Mouse (Mus musculus): ENCODE results near the gene Acadvl.
"Not testable (repeated sequence)": the region's sequence is repeated elsewhere in the genome, so short reads cannot be mapped to it uniquely, and the experiment has no call there.

Acadvl gene

GRCm38 (mm10) chr11:70027397-70027796 lies 12.2 kb upstream of the Acadvl start:
- in situ Hi-C loops (cut with MboI, MseI), result no loop called here

DNA sequence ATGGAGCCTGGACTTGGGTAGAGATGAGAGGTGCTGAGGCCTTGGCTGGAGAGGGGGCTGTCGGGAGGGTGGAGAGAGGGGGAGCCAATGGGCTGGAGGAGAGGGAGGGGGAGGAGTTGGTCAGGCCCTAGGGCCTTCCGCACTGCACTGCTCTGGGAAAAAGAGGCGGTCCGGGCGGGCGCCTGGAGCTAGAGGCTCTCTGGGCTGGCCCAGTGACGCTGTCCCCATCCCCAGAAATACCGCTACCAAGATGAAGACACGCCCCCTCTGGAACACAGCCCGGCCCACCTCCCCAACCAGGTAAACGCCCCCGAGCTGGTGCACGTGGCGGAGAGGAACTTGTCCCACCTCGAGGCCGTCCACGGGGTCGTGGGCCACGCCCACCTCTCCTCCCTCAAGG lies 11.5 kb upstream of the Acadvl start:
- in situ Hi-C loops (cut with MboI, MseI), result no loop called here

- in situ Hi-C loops (cut with MboI, MseI), result loop anchor here (5.0 kb wide), 1 partner anchor 612 kb away; the partner anchor contains the start of gene Kdm6b
These were observed 8.9 kb upstream of the Acadvl start for GRCm38 (mm10) chr11:70024151-70024514.

GRCm38 (mm10) chr11:70023481-70024150 lies 8.4 kb upstream of the Acadvl start:
- in situ Hi-C loops (cut with MboI, MseI), result loop anchor here (5.0 kb wide), 1 partner anchor 611 kb away; the partner anchor contains the start of gene Kdm6b

- in situ Hi-C loops (cut with MboI, MseI), result loop anchor here (5.0 kb wide), 1 partner anchor 609 kb away; the partner anchor contains the start of gene Kdm6b
These were observed 6.3 kb upstream of the Acadvl start for GRCm38 (mm10) chr11:70021264-70022132.

- in situ Hi-C loops (cut with MboI, MseI), result loop anchor here (5.0 kb wide), 1 partner anchor 608 kb away; the partner anchor contains the start of gene Kdm6b
These were observed 5.6 kb upstream of the Acadvl start for GRCm38 (mm10) chr11:70020731-70021263.

- in situ Hi-C loops (cut with MboI, MseI), result loop anchor here (5.0 kb wide), 1 partner anchor 608 kb away; the partner anchor contains the start of gene Kdm6b
These were observed 4.9 kb upstream of the Acadvl start for GRCm38 (mm10) chr11:70020022-70020631.

DNA sequence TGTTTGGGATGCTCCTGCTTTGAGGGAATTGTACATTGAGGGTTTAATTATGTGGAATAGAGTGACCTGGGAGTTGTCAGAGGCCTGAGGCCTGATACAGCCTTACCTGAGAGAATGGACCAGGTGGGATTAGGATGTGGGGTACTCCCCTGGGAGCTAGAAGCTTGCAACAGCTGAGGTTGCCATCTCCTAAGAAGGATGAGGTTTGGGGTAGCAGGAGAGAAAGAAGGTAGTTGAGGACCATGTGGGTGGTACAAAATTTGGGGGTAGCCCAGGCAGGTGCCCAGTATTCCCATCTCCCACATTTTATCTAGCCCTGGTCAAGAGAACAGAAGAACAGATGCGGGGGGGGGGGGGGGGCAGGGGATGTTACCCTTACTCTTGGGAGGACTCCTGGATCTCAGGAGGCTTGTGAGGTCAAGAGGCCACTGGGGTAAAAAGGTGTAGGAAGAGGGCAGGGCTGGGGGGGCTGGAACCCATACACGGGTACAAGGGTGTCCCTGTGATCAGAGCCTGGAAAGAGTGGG lies 4.3 kb upstream of the Acadvl start:
- in situ Hi-C loops (cut with MboI, MseI), result loop anchor here (5.0 kb wide), 1 partner anchor 607 kb away; the partner anchor contains the start of gene Kdm6b

GRCm38 (mm10) chr11:70018131-70018990 lies 3.1 kb upstream of the Acadvl start:
- in situ Hi-C loops (cut with MboI, MseI), result no loop called here

DNA sequence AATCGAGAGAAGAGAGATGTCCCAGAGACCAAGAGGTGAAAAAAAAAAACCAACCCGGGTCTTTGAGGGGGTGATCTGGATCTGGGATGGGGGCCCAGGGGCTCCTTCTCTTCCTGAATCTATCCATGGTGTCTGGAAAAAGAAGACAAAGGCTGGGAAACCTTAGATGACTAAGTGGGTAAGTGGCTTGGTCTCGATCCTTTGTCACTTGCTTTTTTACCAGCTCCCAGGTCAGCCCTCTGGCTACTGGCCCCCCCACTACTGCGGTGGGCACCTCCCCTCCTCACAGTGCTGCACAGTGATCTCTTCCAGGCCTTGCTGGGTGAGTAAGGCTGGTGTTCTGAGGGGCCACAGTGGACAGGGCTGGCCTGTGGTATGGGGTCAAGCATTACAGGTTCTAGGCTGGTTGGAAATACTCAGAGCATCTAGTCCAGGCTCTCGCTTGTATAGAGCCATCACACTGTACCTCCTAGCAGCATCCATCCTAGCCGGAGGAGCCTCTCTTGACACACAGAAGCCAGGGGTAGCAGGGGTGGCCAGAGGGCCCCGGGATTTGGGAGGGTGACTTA lies 2.1 kb upstream of the Acadvl start:
- in situ Hi-C loops (cut with MboI, MseI), result no loop called here

DNA sequence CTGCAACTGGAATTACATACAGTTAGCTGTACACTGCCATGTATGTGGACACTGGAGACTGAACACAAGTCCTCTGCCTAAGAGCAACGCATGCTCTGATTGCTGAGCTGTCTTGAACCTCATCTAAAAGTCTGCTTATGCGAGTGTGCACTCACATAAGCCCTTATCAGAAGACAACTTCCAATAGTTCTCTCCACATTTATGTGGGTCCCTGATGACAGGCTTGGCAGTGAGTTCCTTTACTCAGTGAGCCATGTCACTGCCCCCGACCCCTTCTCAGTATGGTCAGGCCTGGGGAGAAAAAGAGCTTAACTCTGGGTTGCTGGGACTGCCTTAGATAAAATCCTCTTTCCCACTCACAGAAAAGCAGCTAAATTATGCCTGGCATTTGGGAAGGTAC lies 1.5 kb upstream of the Acadvl start, which contains the start of gene Dlg4:
Dlg4 (plus strand) TSS at position 274 of the 400 bp plus-strand sequence.
- in situ Hi-C loops (cut with MboI, MseI), result no loop called here

- in situ Hi-C loops (cut with MboI, MseI), result not testable (repeated sequence)
These were observed 966 bp upstream of the Acadvl start for GRCm38 (mm10) chr11:70016177-70016576.

GRCm38 (mm10) chr11:70015677-70016076 lies 466 bp upstream of the Acadvl start:
- in situ Hi-C loops (cut with MboI, MseI), result no loop called here

GRCm38 (mm10) chr11:70014051-70014450 lies 1.2 kb downstream of the Acadvl start:
- in situ Hi-C loops (cut with MboI, MseI), result no loop called here

DNA sequence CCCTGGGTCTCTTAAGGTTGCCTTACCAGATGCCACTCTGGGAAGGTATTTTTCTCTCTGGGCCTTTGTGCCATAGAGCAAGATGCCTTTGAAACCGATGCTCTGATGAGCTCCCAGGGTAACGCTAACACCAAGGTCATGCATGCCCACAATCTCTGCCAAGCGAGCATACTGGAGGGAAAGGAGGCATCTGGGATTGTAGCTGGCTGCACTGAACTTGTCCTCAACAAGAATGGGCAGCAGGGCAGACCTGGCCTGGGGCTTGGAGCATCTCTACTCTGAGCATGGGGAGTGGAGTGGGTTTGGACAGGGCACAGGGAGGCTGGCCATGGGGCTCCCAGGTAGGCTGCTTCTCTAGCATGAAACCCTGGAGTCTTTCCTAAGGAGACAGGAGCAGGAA lies 1.8 kb downstream of the Acadvl start:
- in situ Hi-C loops (cut with MboI, MseI), result no loop called here

- in situ Hi-C loops (cut with MboI, MseI), result no loop called here
These were observed 2.3 kb downstream of the Acadvl start for GRCm38 (mm10) chr11:70012931-70013330.

DNA sequence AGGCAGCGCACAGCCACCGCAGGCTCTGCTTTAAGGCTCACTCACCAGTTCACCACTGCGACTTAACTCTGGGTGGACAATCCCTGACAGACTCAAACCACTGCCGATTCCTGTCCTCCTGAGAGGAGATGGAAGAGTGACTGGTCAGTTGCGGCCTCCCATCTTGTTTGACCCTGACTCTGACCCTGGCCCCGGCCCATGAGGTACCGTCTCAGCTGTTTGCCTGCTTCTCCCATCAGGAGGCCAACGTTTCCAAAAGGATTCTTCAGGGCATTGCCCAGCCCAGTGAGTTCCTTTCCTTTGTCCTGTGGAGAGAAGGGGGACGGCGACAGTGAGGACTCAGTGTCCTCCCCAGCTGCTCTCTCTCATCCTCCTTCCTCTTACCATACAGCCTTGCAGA lies 4.2 kb downstream of the Acadvl start:
- in situ Hi-C loops (cut with MboI, MseI), result no loop called here

DNA sequence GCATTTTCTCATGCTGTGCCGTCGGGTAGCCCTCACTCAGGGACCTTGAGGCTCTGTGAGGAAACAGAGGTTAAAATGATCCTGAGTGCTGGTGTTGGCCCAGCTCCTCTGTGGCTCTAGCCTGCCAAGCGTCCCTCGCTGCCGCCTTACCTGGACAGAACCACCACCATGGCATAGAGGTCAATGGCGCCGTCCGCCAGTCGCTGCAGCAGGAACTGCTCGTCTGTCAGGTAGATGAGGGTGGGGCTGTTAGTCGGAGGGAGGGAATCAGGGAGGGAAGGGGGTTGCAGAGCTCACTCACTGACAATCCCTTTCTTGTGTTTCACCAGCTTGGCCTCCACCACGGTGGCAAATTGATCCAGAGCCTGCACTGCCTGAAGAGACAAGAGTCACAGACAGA lies 4.7 kb downstream of the Acadvl start:
- in situ Hi-C loops (cut with MboI, MseI), result no loop called here

GRCm38 (mm10) chr11:70010033-70010432 lies 5.2 kb downstream of the Acadvl start:
- in situ Hi-C loops (cut with MboI, MseI), result no loop called here

GRCm38 (mm10) chr11:70005521-70005920 lies 9.7 kb downstream of the Acadvl start:
- in situ Hi-C loops (cut with MboI, MseI), result no loop called here
